Mouse (Mus musculus): ENCODE measurements at regions not wholly inside any gene's neighbourhood (a gene's known extent, or its start where the extent isn't known, plus 50 kb on each side); places are given as distances from the start of the nearest gene placed in this dataset.

DNA sequence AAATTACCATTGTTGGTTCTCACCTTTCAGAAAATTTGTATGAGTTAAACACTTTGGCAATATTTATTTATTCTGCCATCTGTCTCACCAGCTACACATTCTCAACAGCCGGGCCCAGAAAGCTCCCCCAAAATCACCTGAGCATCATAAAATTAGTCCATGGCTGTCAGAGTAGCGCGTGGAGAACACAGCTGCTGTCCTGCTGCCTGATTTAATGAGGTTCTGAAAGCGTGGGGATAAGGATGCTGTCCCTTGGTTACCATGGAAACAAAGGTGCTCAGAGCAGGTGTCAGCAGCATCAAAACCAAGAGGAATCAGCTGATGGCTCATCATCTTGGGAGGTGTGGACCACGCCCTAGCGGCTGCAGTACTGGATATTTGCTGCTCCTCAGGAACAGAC is 124.7 kb downstream of the Tex36 start:
- WGBS, result 88% methylated on average over 6 of the region's 6 CpGs
- H3K27ac ChIP-seq (ENCODE audit: insufficient read depth, low read depth, low read length), result no peak overlapping the region
- peaks cover 15% of the 10 kb centered on the region for H3K4me1 ChIP-seq (ENCODE audit: control insufficient read depth, insufficient read depth, low read length)
- TF ChIP-seq CTCF (IDR thresholded peaks at IDR 0.05; ENCODE audit: insufficient read depth, low read depth, low read length), result no peak
- no peak for TF ChIP-seq POLR2A (IDR thresholded peaks at IDR 0.05; ENCODE audit: insufficient read depth, low read depth, low read length)
- no peak overlapping the region for H3K4me3 ChIP-seq (ENCODE audit: insufficient read depth, low read depth, low read length)

DNA sequence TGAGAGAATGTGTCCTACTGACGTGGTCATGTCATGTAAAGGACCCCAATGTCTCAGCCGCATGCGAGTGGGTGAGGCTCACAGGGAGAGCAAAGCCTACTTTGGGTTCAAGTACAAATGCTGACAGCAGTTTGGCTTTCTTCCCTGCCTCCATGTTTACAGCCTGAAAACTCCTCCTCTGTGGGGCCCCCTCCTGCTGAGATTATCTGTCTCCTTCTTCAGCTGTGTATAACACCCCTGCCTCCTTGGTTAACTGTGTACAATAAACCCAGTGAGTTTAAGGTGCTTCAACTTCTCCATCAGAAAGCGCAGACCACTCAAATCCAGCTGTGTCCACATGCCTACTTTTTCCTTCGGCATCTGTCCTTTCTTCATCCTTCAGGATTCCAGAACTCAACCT is 130.3 kb downstream of the Tex36 start:
- TF ChIP-seq POLR2A (IDR thresholded peaks at IDR 0.05; ENCODE audit: insufficient read depth, low read depth, low read length), result no peak
- TF ChIP-seq CTCF (IDR thresholded peaks at IDR 0.05; ENCODE audit: insufficient read depth, low read depth, low read length), result no peak
- 65% methylated on average over 5 of the region's 5 CpGs for WGBS
- no peak overlapping the region for H3K4me3 ChIP-seq (ENCODE audit: insufficient read depth, low read depth, low read length)
- H3K27ac ChIP-seq (ENCODE audit: insufficient read depth, low read depth, low read length), result no peak overlapping the region
- peaks cover 4% of the 10 kb centered on the region; the same call in 1 of the 2 replicates for H3K4me1 ChIP-seq (ENCODE audit: control insufficient read depth, insufficient read depth, low read length)

DNA sequence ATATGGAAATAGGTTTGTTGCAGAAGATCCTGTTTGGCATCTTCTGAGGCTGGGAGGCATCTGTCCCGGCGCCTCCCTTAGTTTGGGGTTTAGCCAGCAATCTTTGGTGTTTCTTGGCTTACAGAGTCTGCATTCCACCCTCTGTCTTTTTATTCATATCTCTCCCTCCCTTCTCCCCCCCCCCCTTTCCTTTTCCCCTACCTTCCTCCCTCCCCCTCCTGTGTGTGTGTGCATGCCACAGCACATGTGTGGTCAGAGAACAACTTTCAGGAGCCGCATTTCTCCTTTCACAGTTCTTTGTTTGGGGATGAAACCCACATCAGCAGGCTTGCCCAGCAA is 131.4 kb downstream of the Tex36 start:
- Histone ChIP-seq H3K4me1 (ENCODE audit: control insufficient read depth, insufficient read depth, low read length) (peaks cover 4% of the 10 kb centered on the region; the same call in 1 of the 2 replicates), H3K27ac (ENCODE audit: insufficient read depth, low read depth, low read length) (no peak overlapping the region), H3K4me3 (ENCODE audit: insufficient read depth, low read depth, low read length) (no peak overlapping the region)
- TF ChIP-seq POLR2A (IDR thresholded peaks at IDR 0.05; ENCODE audit: insufficient read depth, low read depth, low read length), result no peak
- no peak for TF ChIP-seq CTCF (IDR thresholded peaks at IDR 0.05; ENCODE audit: insufficient read depth, low read depth, low read length)
- 67% methylated on average over 3 of the region's 3 CpGs for WGBS

DNA sequence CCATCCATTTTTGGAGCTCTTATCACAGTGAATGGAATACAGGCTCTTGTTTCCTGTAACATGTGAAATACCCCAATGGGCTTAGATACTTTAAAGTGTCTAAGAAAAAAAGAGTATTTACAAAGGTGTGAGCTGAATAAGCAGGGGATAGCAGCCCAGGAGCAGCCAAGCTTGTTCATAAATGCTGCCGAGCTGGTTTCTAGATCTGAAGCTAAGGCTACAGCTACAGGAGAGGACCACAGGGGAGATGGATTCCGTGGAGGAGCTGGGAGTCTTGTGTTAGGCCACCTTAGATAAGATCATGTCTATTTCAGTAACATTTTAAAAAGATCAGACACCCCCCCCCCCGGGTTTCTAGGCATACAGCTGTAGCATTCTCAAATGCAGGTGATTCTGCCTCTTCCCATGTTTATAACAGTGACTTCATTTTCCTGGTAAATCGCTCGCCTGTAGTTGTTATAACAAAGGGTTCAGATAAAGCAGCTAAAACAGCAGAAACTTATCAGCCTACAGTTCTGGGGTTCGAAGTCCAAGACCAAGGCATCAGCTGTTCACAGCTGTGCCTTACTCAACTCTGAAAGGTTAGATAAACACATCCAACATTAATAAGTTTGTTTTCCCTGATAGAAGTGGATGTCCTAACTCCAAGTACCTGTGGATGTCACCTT is 131.9 kb downstream of the Tex36 start:
- Histone ChIP-seq H3K27ac (ENCODE audit: insufficient read depth, low read depth, low read length) (no peak overlapping the region), H3K4me3 (ENCODE audit: insufficient read depth, low read depth, low read length) (no peak overlapping the region), H3K4me1 (ENCODE audit: control insufficient read depth, insufficient read depth, low read length) (peaks cover 4% of the 10 kb centered on the region; the same call in 1 of the 2 replicates)
- WGBS, result 70% methylated on average over 6 of the region's 6 CpGs
- no peak for TF ChIP-seq POLR2A (IDR thresholded peaks at IDR 0.05; ENCODE audit: insufficient read depth, low read depth, low read length)
- no peak for TF ChIP-seq CTCF (IDR thresholded peaks at IDR 0.05; ENCODE audit: insufficient read depth, low read depth, low read length)

DNA sequence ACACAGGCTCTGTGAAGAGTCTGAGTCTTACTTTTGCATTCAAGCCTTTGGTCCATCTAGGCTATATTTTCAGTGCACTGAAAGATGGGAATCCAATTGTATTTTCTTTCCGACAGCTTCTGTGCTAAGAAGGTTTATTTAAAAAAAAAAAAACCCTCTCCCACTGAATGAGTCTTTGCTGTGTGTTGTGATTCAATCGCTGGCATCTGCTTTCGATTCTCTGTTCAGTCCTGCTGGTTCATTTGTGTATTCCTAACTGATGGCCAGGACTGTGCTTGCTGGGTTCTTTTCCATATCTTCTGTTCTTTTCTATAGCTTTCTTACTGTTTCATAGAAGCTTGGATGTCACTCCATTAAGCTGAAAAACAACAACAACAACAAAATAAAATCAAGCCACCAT is 132.9 kb downstream of the Tex36 start:
- 30% methylated on average over 3 of the region's 3 CpGs for WGBS
- TF ChIP-seq POLR2A (IDR thresholded peaks at IDR 0.05; ENCODE audit: insufficient read depth, low read depth, low read length), result no peak
- Histone ChIP-seq H3K27ac (ENCODE audit: insufficient read depth, low read depth, low read length) (no peak overlapping the region), H3K4me1 (ENCODE audit: control insufficient read depth, insufficient read depth, low read length) (peaks cover 4% of the 10 kb centered on the region; the same call in 1 of the 2 replicates), H3K4me3 (ENCODE audit: insufficient read depth, low read depth, low read length) (no peak overlapping the region)

DNA sequence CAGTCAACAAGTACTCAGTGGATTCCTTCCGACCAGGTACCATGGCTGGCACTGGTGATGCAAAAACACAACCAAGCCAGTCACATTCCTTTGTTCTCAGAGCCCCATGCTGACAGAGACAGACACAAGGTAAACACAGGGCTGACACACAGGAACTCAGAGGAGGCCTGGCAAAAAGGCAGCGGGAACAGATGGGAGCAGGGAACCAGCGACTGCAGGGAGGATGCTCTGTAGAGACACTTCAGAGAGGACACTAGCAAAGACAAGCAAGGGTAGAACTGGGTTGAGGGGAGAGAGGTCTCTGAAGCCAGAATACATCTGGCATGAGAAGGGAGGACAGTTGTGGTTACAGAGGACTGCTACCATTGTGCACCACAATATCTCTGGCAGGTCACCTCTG is 133.6 kb downstream of the Tex36 start:
- 77% methylated on average over 3 of the region's 3 CpGs for WGBS
- H3K4me3 ChIP-seq (ENCODE audit: insufficient read depth, low read depth, low read length), result no peak overlapping the region
- peaks cover 4% of the 10 kb centered on the region; the same call in 1 of the 2 replicates for H3K4me1 ChIP-seq (ENCODE audit: control insufficient read depth, insufficient read depth, low read length)
- H3K27ac ChIP-seq (ENCODE audit: insufficient read depth, low read depth, low read length), result no peak overlapping the region
- TF ChIP-seq POLR2A (IDR thresholded peaks at IDR 0.05; ENCODE audit: insufficient read depth, low read depth, low read length) (no peak), CTCF (IDR thresholded peaks at IDR 0.05; ENCODE audit: insufficient read depth, low read depth, low read length) (no peak)

DNA sequence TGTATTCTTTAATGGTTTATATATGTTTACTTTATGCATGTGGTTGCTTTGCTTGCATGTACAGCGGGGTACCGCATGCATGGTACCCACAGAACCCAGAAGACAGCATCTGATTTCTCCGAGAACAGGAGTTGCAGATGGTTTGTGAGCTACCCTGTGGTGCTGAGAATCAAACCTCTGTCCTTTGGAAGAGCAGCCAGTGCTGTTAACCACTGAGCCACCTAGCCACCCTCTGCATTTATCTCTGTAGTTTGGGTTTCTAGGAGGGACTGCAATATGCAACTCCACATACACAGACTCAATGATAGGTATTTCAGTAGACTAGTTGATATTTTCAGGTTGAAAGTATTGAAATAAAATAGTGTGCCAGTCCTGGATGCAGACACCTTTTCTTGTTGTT is 134.4 kb downstream of the Tex36 start:
- TF ChIP-seq POLR2A (IDR thresholded peaks at IDR 0.05; ENCODE audit: insufficient read depth, low read depth, low read length) (no peak), CTCF (IDR thresholded peaks at IDR 0.05; ENCODE audit: insufficient read depth, low read depth, low read length) (no peak)
- H3K4me3 ChIP-seq (ENCODE audit: insufficient read depth, low read depth, low read length), result no peak overlapping the region
- peaks cover 4% of the 10 kb centered on the region; the same call in 1 of the 2 replicates for H3K4me1 ChIP-seq (ENCODE audit: control insufficient read depth, insufficient read depth, low read length)
- 97% methylated on average over 3 of the region's 3 CpGs for WGBS
- H3K27ac ChIP-seq (ENCODE audit: insufficient read depth, low read depth, low read length), result no peak overlapping the region

DNA sequence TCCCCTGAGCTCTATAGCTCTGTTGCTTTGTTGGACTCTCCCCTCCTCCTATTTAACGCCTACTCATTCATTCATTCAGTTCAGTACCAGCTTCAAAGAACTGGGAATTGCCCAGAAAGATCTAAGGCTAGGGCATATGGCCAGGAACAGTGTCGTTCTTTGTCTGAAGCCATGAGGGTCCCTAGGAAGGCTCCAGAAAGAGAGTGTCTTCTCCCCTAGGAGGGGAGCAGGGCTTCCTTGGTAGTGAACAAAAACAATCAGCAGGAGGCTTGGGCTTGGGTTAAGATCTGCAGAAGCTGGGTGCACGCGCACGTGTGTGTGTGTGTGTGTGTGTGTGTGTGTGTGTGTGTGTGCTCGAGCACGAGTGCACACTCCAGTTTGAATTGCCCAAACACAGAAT is 142.7 kb downstream of the Tex36 start:
- H3K27ac ChIP-seq (ENCODE audit: insufficient read depth, low read depth, low read length), result no peak overlapping the region
- no peak for TF ChIP-seq CTCF (IDR thresholded peaks at IDR 0.05; ENCODE audit: insufficient read depth, low read depth, low read length)
- no peak for TF ChIP-seq POLR2A (IDR thresholded peaks at IDR 0.05; ENCODE audit: insufficient read depth, low read depth, low read length)
- no peak overlapping the region for H3K4me3 ChIP-seq (ENCODE audit: insufficient read depth, low read depth, low read length)
- H3K4me1 ChIP-seq (ENCODE audit: control insufficient read depth, insufficient read depth, low read length), result no peaks in the 10 kb centered on the region; the same call in 1 of the 2 replicates
- WGBS, result 52% methylated on average over 7 of the region's 7 CpGs

DNA sequence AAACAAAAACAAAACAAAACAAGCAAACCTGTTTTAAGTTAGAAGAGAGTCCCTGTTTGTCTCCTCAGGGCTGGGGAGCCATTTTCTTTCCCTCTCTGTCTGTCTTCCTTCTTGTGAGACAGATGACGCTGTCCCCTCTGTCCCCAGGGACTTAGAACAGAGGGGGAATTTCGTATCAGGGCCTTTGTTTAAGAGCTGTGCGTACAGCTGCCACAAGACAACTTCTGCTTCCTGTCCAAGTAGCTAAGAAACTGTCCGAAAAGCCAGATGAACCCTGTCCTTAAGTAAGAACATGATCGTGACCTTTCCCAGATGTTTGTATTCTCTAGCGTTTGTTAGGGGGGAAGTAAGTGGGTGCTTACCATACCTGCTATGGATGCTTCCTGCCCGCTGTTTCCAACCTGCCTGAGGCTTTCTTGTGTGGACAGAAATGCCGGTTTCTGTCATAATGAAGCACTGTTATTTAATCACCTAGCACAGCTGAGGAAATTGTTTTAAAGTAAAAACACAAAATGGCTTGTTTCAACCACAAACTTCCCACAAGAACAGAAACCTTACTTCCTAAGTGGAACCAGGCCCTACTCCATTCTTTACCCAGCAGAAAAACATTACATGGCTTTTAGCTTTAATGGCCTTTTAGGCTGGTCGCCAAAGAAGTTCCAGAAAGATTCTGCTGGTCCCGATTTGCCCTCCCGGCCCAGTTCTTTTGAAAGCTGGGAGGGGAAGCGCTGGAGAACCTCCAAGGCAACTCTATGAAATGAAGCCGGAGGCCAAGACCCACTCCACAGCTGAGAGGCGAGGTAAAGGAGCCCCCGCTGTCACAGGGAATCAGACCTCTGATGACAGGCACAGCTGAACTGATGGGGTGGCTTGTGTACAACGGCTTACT is 144.3 kb downstream of the Tex36 start:
- no peak overlapping the region for H3K4me3 ChIP-seq (ENCODE audit: insufficient read depth, low read depth, low read length)
- WGBS, result 71% methylated on average over 16 of the region's 16 CpGs
- H3K27ac ChIP-seq (ENCODE audit: insufficient read depth, low read depth, low read length), result 0 out of 2 replicates have a peak overlapping the region, but pooled peaks have one; percentile 3
- no peak for TF ChIP-seq POLR2A (IDR thresholded peaks at IDR 0.05; ENCODE audit: insufficient read depth, low read depth, low read length)
- TF ChIP-seq CTCF (IDR thresholded peaks at IDR 0.05; ENCODE audit: insufficient read depth, low read depth, low read length), result no peak
- no peaks in the 10 kb centered on the region; the same call in 1 of the 2 replicates for H3K4me1 ChIP-seq (ENCODE audit: control insufficient read depth, insufficient read depth, low read length)

Data from olfactory bulb, adult 2 months (tissue).